Mouse (Mus musculus): Measurements from ENCODE around the gene Glb1l.

The Glb1l gene

DNA sequence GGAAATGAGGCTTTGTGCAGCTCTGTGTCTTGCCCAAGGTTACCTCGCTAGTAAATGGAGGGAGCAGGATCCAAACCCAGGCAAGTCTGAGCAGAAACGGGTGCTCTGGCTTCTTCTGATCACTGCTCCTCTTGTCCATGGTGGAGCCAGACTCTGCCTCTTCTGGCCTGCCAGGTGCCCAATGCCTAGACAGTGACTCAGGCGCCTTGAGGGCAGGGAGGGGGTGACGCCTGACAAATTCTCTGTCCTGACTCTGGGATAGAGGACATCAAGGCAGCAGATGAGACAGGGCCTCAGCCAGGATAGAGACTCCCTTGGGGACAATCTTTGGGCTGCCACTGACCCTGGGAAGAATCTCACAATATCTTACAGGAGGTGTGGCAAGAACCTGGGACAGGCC, 20.6 kb upstream of the Glb1l start:
- DNase-seq (ENCODE audit: low spot score), result no peak

DNA sequence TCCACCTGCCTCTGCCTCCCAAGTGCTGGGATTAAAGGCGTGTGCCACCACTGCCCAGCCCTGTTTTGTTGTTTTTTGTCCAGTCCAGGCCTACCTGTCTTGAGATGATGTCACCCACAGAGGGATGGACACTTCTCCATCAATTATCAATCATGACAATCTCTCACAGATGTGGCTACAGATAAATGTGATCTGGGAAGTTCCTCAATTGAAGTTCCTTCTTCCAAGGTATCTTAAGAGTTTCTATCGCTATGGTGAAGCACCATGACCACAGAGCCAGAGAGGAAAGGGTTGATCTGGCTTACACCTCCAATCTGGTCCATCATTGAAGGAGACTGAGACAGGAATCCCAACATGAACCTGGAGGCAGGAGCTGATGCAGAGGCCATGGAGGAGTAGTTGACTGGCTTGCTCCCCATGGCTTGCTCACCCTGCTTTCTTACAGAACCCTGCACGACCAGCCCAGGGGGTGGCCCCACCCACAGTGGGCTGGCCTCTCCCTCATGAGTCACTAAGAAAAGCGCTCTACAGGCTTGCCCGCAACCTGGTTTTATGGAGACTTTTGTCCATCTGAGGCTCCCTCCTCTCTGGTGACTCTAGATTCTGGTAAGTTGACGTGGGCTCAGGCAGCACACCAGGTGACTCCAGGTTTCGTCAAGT, 19.9 kb upstream of the Glb1l start:
- no peak for DNase-seq (ENCODE audit: low spot score)

DNA sequence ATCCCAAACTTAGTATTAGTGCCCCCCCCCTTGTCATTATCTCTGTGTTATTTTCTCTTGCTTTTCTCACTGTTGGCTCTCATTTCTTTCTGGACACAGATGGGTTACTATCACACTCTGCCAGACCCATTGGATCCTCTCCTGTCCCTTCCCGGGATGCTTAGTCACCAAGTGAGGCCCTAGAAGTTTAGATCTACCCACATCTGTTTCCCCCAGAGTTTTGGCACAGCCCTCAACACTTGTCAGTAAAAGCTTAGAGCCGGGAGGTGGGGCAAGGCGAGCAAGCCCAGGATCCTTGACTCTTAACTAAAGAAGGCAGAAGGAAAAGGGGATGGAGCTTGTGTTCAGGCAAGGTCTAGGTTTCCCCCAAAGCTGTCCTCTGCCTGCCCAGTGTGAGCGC, 18.5 kb upstream of the Glb1l start:
- DNase-seq (ENCODE audit: low spot score), result no peak

DNA sequence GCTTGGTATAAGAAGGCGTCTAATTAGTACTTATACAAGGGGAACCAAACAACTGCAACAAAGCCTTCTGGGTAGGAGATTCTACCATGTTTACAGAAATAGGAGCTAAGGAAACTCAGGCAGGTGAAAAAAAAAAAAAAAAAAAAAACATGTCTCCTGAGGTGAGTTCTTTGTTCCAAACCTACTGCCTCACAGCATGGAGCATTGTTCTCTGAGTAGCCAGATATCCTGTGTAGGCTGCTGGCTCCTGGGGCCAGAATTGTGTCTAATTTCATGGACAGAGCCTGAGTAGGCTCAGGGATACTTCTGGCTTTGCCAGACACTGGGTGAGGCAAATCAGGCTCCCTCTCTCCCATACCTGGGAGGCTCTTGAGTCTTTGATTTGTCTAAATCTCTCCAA, 17.0 kb upstream of the Glb1l start:
- no peak for DNase-seq (ENCODE audit: low spot score)

DNA sequence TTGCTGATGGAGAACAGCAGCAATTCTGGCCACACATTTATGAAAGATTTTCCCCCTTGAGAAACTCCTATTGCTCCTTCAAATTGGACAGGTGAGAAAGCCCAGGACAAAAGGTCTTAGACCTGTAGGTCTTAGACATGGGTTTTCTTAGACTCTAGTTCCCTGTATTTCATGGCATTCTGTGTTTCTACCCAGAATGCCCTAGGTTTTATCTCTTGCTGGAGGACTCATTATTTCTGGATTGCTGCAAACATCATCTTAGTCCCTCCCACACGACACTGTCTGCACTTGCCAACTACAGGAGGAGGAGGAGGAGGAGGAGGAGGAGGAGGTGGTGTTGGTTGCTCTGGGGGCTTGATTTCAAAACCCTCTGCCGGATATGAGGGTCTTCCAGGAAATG, 15.5 kb upstream of the Glb1l start:
- no peak for DNase-seq (ENCODE audit: low spot score)

DNA sequence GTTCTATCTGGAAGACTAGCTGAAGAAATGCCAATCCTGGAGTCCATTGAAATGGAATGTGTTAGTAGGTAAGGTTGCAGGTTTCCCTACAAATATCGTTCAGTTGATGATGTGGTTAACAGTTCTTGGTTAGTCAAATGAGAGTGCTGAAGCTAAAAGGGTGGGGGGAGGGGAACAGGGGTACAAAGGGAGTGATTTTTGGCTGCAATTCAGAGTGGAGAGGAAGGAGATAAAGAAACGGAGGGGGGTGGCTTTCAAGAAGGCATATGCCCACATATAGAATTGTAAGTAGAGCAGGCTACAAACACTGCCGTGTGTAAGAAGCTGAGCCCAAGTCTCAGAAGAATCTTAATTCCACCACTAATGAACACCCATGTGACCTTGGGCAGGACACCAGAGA, 14.9 kb upstream of the Glb1l start:
- no peak for DNase-seq (ENCODE audit: low spot score)

DNA sequence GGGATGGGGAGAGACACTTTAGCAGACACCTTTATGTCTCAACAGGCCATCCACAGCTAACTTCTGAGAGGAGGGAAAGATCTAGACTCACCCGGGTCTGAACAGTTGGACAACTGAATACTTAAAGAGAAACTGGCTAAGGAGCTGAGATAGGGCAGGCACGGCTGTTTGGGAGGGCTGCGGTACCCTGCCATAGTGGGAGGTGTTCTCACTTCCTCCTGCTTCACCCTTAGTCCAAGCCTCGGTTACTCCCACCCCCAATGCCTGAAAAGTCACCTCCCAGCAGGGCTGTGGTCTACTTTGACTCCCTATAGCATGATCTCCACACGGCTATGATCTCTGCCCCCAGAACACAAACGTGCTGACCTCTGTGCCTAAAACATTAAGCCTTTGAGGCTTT, 12.9 kb upstream of the Glb1l start:
- DNase-seq (ENCODE audit: low spot score), result no peak

DNA sequence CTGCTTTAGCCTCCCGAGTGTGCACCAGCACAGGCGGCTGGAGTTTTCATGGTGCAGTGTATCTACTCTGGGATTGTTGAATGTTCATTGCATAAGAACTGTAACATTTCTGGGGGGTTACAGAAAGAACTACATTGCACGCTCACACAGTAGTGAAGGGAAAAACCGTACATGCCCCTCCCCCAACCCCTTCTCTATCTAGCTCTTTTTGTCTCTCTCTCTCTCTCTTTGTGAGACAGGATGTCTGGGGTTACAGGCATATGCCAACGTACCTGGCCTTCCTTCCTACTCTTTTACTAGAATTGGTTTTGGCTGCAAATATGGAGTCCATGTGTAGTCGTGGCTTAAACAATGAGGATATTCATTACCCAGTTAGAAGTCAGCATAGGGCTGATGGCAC, 12.3 kb upstream of the Glb1l start:
- no peak for DNase-seq (ENCODE audit: low spot score)

DNA sequence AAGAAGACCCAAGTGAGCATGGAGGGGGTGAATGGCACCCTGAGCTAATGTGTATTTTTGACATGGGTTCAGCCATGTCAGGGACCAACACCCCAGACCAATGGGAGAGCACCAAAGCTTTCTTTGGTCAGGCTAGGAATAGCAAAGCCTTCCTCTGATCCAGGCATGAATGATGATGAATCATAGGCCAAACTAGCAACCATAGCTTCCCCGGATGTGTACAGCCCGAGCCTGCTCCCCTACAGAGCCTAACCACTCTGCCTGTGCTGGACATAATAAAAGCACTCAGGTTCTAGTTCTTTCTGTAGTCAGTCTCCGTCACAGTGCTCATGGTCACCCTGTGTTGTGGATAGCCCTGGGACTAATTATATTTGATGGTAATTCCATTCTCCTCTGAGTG, 10.9 kb upstream of the Glb1l start:
- no peak for DNase-seq (ENCODE audit: low spot score)

DNA sequence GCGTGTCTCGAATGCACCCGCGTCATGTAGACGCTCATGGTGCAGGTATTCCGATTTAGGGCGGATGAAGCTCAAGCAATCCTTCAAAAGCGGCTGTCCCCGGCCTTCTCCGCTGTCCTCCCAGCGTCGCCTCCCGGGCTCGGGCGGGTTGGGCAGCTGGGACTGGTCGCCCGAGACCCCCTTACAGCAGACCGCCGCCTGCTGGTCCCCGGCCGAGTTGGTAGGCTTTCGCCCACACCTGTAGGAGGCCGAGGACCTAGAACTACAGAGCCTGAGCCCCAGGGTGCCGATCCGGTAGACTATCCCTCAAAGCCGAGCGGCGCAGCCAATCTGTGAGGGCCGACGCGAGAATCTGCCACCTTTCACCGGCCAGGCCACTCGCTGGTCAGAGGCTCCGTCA, 8.9 kb upstream of the Glb1l start, which contains the start of gene Tuba4a:
Tuba4a (minus strand) TSS at position 335 of the 400 bp plus-strand sequence.
- peak; percentile 46 for DNase-seq (ENCODE audit: low spot score)

DNA sequence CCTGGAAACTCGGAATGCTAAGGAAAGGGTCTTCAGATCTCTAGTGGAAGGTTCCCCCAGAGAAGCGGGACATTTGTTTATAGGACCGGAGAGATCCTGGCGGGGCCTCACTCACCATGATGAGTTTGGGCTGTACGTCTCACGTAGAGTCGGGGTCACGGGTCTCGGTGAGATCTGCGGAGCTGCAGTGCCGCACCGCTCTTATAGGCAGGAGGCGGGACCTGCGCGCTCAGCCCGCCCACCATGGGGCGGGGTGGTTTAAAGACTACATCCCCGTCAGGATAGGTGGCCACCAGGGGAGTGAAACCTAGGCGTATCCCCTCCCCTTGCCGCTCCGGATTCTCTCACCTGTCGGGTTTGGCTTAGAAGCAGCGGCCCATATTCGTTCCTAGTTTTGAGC, 8.5 kb upstream of the Glb1l start:
- peak; percentile 68 for DNase-seq (ENCODE audit: low spot score)

DNA sequence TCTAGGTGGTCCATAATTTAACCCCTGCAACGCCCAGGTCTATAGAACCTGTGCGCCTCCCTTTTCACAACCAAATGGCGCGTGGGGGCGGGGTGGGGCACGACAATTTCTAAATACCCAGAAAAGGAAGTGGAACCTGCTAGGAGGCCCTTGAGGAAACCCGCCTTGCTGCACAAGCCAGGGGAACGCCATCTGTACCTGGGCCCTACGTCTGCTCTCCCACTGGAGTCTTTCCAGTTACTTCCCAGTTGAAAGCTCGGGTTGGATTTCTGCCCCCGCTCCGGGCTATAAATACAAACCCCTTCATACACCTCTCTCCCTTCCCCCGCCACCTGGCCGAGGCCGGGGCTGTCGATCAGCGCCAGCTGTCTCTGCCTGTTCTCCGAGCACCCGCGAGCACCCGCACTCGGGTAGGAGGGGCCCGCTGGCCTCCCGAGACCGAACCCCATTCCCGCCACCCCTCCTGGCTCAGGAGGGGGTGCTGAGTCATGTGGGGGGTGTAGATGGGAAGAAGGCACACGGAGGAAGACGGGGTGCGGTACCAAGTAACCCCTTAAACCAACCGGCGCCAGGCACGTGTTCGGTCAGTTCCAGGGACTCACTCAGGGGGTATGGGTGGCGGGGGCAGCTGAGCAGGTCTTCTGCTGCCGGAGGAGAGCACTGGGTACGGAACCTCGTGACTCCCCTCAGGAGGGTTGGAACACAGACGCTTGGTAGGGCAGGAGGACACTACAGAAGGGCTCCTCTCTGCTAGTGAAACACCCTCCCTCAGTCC, 7.8 kb upstream of the Glb1l start:
- no peak for DNase-seq (ENCODE audit: low spot score)

DNA sequence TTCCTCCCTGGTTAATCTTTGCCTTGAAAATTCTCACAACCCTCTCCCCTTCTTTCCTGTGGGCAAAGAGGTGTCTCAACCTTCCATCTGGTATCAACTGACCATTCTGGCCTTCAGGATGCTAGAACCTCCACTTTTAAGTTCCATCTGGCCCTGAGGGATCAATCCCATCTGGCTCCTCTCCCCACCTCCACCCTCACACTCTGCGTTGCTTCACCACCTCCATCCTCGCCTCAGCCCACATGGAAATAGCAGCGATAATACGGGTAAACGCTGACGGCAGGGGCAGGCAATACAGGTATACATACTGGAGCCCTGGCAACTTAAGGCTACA, 7.2 kb upstream of the Glb1l start:
- no peak for DNase-seq (ENCODE audit: low spot score)

DNA sequence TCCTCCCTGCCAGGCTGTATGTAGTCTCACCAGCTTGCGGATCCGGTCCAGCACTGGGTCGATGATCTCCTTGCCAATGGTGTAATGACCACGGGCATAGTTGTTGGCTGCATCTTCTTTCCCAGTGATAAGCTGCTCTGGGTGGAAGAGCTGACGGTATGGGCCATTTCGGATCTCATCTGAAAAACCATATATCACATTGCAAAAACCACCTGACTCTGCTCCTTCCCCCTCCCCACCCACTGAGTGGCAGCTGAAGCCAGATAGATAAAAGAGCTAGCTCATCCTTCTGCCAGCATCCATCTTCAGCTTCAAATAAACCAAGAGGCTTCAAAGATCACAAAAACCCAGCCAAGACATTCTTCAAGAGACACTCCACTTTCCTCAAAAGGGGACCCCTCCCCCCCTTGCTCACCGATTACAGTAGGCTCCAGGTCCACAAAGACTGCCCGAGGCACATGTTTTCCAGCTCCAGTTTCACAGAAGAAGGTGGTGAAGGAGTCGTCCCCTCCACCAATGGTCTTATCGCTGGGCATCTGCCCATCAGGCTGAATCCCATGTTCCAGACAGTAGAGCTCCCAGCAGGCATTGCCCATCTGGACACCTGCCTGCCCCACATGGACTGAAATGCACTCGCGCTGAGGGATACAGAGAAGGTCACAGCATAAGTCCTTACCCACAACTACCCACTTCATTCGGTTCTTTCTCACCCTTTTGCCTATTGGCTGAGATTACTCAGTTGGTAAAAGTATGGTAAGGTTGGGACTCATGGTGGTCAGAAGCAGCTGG, 6.4 kb upstream of the Glb1l start:
- no peak for DNase-seq (ENCODE audit: low spot score)

DNA sequence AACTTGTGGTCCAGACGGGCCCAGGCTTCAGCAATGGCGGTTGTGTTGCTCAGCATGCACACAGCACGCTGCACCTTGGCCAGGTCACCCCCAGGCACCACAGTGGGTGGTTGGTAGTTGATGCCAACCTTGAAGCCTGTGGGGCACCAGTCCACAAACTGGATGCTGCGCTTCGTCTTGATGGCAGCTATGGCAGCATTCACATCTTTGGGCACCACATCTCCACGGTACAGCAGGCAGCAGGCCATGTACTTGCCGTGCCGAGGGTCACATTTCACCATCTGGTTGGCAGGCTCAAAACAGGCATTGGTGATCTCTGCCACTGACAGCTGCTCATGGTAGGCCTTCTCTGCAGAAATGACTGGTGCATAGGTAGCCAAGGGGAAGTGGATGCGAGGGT, 5.2 kb upstream of the Glb1l start:
- DNase-seq (ENCODE audit: low spot score), result no peak

DNA sequence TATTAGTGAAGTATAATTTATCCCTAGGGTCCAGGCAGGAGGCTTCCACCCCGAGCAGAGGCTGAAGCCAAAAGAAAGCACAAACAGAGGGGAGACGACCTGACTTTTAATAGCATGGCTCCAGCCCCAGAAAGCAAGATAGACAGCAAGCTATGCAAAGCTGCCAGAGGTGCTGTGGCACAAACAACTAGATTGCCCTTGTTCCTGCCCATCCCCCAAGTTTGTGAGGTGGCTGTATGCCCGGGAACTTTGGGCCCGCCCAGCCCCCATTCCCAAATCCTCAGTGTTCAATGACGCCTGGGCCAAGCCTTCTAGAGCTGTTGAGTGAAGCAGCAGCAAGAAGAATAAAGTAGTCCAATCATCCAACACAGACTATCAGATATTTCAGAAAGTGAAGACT, 4.3 kb upstream of the Glb1l start:
- no peak for DNase-seq (ENCODE audit: low spot score)

DNA sequence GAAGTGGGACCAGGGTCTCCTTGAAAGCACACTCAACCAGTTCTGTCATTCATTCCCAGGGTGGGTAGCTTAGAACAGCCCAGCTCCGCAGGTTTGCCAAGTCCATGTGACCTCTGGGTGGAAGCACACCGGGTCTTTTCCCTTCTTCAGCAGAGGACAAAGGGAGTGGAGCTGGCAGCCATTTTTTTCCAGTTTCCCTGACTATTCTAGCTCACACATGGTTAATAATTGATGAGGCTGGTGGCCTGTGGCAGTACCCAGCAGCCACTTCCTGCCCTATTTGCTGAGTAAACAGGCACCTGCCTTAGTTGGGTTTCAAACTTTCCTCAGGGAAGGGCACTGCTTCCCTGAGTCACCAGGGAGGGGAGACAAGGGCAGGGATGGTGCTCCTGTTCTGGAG, 3.8 kb upstream of the Glb1l start:
- peak; percentile 23 for DNase-seq (ENCODE audit: low spot score)

DNA sequence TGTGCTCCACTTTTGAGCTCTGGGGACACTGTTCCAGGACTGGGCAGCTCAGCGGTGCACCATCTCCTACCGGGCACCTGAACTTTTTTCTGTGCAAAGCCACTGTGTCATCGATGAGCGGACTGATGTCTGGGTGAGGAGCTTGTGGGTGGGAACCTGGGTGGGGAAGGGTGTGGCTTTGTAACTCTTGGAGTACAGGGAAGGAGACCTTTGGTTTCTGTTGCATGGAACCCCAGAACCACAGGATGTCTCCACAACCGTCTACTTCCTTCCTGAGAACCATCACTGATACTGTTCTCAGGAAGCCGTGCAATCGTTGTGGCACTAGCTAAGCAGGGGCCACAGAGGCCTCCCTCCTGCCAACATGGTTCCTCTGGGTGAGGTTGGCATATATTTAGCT, 2.5 kb upstream of the Glb1l start:
- no peak for DNase-seq (ENCODE audit: low spot score)

DNA sequence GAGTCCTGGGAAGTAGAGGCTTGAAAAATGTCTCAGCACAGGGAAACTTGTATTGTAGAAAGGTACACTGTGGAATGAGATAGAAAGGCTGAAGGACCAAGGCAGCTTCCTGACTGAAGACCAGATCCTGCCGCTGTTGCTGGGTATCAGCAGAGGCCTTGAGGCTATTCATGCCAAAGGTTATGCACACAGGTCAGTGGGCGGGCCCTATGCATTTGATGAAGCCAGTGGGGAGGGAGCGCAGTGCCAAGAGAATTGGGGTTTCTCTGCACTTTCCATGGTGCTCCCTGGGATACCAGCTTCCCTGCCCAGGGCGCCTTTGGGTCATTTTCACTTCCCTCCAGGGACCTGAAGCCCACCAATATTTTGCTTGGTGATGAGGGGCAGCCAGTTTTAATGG, 1.9 kb upstream of the Glb1l start:
- no peak for DNase-seq (ENCODE audit: low spot score)

DNA sequence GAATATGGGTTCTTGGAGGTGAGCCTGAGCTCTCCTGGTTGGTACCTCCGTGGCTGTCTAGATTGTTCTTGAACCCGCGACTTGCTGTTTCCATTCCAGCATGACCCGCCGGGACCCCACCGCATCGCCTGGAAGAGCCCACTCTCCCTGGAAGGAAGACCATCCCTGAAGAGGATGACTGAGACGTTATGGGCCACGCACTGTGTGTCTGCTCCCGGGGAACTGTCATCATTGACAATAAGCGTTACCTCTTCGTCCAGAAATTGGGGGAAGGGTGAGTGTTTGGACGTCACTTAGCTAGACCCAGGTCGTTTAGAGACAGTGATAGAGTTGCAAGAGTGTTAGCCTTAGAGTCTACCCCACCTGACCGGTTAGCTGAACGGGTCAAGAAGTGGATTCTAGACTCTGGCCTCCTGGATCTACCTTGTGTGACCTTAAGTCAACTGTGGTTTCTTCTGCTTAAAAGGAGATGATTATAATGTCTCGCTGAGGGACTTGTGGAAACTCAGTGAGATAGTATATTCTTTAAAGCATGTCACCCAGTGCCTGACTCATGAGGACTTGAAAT, 612 bp upstream of the Glb1l start:
- DNase-seq (ENCODE audit: low spot score), result no peak

DNA sequence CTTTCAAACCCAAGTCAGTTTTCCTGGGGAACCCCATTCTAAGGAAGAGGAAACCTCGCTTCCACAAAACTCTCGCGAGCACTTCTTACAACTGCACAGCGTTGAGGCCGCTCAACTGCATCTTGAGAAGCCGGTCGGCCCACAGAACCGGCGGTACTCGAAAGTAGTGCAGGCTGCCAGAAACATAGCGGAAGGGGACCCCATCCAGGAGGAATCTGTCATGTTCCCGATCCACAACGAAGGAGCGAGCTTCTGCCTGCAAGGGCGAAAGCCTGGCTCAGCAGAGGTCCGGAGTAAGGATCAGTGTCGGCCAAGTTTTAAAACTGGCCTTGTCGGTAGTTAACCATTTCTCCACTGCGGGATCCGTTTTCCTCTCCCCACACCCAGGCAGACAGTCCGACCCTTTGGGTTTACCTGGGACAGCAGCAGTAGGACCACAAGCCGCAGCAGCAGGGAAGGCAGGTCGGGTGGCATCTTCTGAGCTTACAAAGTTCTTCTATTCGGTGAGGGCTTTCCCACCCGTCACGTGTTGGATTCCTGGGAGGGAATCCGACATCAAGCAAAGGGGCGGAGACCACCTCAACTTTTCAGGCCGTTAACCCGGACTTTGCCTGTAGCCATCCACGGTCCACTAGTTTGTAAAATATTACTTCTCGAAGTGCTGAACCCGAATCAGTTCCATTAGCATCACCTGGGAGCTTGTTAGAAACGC, 1.5 kb downstream of the Glb1l start:
- peak; percentile 19 for DNase-seq (ENCODE audit: low spot score)

DNA sequence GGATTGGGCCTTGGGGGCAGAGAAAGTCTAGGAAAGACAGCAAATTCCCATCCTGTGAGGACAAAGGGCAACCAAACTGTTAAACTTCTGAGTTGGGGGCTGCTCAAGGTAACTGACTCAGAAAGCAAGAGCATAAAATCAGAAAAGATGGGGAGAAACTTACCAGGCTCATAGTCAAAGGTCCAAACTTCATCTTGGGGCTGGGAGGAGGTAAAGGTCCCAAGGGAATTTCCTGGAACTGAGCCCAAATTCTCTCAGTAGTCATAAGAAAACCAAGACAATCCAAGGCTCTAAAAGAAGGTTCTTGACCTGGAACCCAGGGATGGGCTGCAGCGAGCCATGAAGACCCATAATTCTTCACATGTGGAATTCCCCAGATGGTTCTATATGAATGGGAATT, 9.4 kb downstream of the Glb1l start:
- DNase-seq (ENCODE audit: low spot score), result no peak

Data from retina, embryonic 14.5 days (tissue).